Mouse (Mus musculus): ENCODE measurements around the gene Wdr43. TPM values are rescaled to one million over a fixed set of nuclear protein-coding genes. Genes with fewer than 3 reads are reported as not detected.
"Not testable (repeated sequence)": the region's sequence is repeated elsewhere in the genome, so short reads cannot be mapped to it uniquely, and the experiment has no call there.

Wdr43 gene
- total and polyA plus RNA-seq, 2 experiments from 2014 or later: 39.6 to 48.8 TPM

DNA sequence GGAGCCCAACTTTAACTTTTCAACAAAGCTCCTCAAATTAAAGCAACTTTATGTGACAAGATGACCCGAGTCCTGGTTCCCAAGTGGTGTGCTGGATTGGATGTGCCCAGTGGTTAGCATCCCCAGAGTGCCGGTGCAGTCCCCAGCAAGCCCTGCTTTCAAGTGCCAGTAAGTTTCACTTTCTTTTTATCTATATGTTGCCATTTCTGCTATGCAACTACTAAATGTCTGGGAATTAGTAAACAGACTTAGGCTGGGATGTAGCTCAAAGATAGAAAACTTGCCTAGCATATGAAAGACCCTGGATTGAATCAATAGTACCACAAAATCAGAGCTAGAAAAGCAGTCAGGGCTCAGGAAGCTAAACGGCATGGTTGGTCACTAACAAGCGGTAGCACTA is 2.3 kb downstream of the Wdr43 start:
- Histone ChIP-seq H3K9ac (no peak overlapping the region), H3K4me3 (ENCODE audit: low read depth, low read length) (no peak overlapping the region), H3K27me3 (ENCODE audit: insufficient read depth, low read length) (no peaks in the 10 kb centered on the region), H3K36me3 (ENCODE audit: insufficient read depth) (0 out of 2 replicates have a peak, but pooled peaks cover 3% of the 10 kb centered on the region), H3K4me1 (ENCODE audit: insufficient read depth) (peaks cover 15% of the 10 kb centered on the region; the same call in 1 of the 2 replicates), H3K27ac (ENCODE audit: low read depth, low read length) (no peak overlapping the region), H3K9me3 (ENCODE audit: low read length) (no peaks in the 10 kb centered on the region), H3K4me2 (ENCODE audit: low read depth) (peak overlapping the region; percentile 68; the same call in 1 of the 2 replicates)
- DNase-seq: no peak
- 80% methylated on average over 4 of the region's 4 CpGs for WGBS
- TF ChIP-seq CTCF (IDR thresholded peaks at IDR 0.05; ENCODE audit: low read depth): no peak
- ATAC-seq: no peak

GRCm38 (mm10) chr17:71631806-71632205 is 16.1 kb downstream of the Wdr43 start:
- Histone ChIP-seq H3K9ac (no peak overlapping the region), H3K27ac (ENCODE audit: low read depth, low read length) (no peak overlapping the region), H3K4me1 (ENCODE audit: insufficient read depth) (no peaks in the 10 kb centered on the region), H3K36me3 (ENCODE audit: insufficient read depth) (peaks cover 67% of the 10 kb centered on the region), H3K4me3 (ENCODE audit: low read depth, low read length) (no peak overlapping the region), H3K4me2 (ENCODE audit: low read depth) (no peak overlapping the region), H3K27me3 (ENCODE audit: insufficient read depth, low read length) (no peaks in the 10 kb centered on the region), H3K9me3 (ENCODE audit: low read length) (no peaks in the 10 kb centered on the region)
- ATAC-seq: no peak
- WGBS: 87% methylated on average over 10 of the region's 10 CpGs
- no peak for TF ChIP-seq CTCF (IDR thresholded peaks at IDR 0.05; ENCODE audit: low read depth)
- no peak for DNase-seq

DNA sequence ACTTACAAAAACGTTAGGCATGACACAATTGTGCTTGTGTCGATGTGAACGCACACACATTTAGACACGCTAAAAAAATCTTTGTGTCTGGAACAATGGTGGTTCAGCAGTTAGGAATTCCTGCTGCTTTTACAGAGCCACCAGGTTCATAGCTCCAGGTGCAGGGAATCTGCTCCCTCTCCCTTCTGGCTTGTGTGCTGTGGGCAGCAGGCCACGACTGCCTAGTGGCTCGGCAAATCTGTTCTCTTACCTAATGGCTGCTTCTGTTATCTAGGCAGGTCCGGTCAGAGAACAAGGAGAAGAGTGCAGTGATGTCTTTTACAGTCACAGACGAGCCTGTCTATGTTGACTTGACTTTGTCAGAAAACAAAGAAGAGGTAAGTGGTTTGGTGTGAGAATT is 17.7 kb downstream of the Wdr43 start:
- no peak for ATAC-seq
- DNase-seq: no peak
- Histone ChIP-seq H3K4me2 (ENCODE audit: low read depth) (no peak overlapping the region), H3K27me3 (ENCODE audit: insufficient read depth, low read length) (no peaks in the 10 kb centered on the region), H3K9ac (no peak overlapping the region), H3K36me3 (ENCODE audit: insufficient read depth) (peaks cover 60% of the 10 kb centered on the region), H3K27ac (ENCODE audit: low read depth, low read length) (no peak overlapping the region), H3K4me3 (ENCODE audit: low read depth, low read length) (no peak overlapping the region), H3K9me3 (ENCODE audit: low read length) (no peaks in the 10 kb centered on the region), H3K4me1 (ENCODE audit: insufficient read depth) (no peaks in the 10 kb centered on the region)
- TF ChIP-seq CTCF (IDR thresholded peaks at IDR 0.05; ENCODE audit: low read depth): no peak
- WGBS: 87% methylated on average over 8 of the region's 8 CpGs

DNA sequence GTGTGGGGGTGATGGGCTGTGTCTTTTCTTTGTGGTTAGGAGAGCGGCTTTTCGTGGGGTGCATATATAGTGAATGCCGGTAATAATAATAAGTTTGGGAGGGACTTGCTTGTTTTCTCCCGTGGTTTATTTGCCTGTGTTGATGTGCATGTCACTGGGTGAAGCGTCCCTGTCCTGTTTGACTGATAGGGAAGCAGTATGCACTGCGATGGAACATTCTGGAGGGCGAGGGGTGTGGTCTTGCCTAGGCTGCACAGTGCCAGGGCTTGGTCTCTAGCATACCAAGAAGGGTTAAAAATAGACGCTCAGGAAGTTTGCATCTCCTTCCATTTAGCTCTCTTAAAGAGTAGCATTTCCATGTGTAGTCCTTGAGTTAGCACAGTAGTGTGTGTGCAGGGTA is 21.1 kb downstream of the Wdr43 start:
- Histone ChIP-seq H3K9ac (no peak overlapping the region), H3K27ac (ENCODE audit: low read depth, low read length) (no peak overlapping the region), H3K4me3 (ENCODE audit: low read depth, low read length) (no peak overlapping the region), H3K4me1 (ENCODE audit: insufficient read depth) (no peaks in the 10 kb centered on the region), H3K27me3 (ENCODE audit: insufficient read depth, low read length) (no peaks in the 10 kb centered on the region), H3K4me2 (ENCODE audit: low read depth) (no peak overlapping the region), H3K36me3 (ENCODE audit: insufficient read depth) (peaks cover 69% of the 10 kb centered on the region), H3K9me3 (ENCODE audit: low read length) (no peaks in the 10 kb centered on the region)
- ATAC-seq (no peak), DNase-seq (no peak)
- TF ChIP-seq CTCF (IDR thresholded peaks at IDR 0.05; ENCODE audit: low read depth): no peak
- 94% methylated on average over 8 of the region's 8 CpGs for WGBS

DNA sequence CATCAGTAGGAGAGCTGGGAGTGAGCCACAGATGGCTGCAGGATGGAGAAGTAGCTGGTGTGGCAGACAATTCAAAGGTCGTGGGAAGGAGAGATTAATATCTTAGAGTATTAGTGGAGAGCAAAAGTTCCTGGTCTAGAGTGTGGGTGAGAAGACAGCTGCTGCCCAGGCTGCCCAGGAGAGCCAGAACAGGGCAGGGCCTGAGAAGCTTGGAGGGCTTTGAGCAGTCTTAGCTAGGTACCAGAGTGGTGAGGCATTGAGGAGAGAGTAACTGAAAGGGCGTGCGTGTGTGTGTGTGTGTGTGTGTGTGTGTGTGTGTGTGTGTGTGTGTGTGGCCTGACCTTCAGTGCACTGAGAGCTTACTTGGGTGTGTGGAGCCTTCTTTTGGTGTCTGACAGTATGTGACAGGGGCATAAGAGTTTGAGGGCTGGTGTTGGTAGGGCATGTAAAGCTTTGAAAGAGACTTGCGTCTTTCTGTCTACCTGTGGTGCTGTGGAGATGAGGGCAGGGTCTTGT is 22.1 kb downstream of the Wdr43 start:
- WGBS: 89% methylated on average over 4 of the region's 4 CpGs
- Histone ChIP-seq H3K4me3 (ENCODE audit: low read depth, low read length) (no peak overlapping the region), H3K9ac (no peak overlapping the region), H3K4me1 (ENCODE audit: insufficient read depth) (no peaks in the 10 kb centered on the region), H3K36me3 (ENCODE audit: insufficient read depth) (peaks cover 78% of the 10 kb centered on the region), H3K27ac (ENCODE audit: low read depth, low read length) (no peak overlapping the region), H3K9me3 (ENCODE audit: low read length) (no peaks in the 10 kb centered on the region), H3K4me2 (ENCODE audit: low read depth) (no peak overlapping the region), H3K27me3 (ENCODE audit: insufficient read depth, low read length) (no peaks in the 10 kb centered on the region)
- no peak for TF ChIP-seq CTCF (IDR thresholded peaks at IDR 0.05; ENCODE audit: low read depth)
- no peak for DNase-seq
- no peak for ATAC-seq

- H3K9ac ChIP-seq; H3K4me3 ChIP-seq (ENCODE audit: low read depth, low read length); H3K4me2 ChIP-seq (ENCODE audit: low read depth); H3K27ac ChIP-seq (ENCODE audit: low read depth, low read length); ATAC-seq; DNase-seq; H3K9me3 ChIP-seq (ENCODE audit: low read length); H3K4me1 ChIP-seq (ENCODE audit: insufficient read depth); H3K27me3 ChIP-seq (ENCODE audit: insufficient read depth, low read length): not testable (repeated sequence)
- WGBS: 81% methylated on average over 5 of the region's 5 CpGs
- peaks cover 71% of the 10 kb centered on the region for H3K36me3 ChIP-seq (ENCODE audit: insufficient read depth)
These were observed 23.4 kb downstream of the Wdr43 start for GRCm38 (mm10) chr17:71639056-71639455.

GRCm38 (mm10) chr17:71640421-71641085 is 24.9 kb downstream of the Wdr43 start:
- H3K36me3 ChIP-seq (ENCODE audit: insufficient read depth): peaks cover 64% of the 10 kb centered on the region
- 82% methylated on average over 9 of the region's 9 CpGs for WGBS
- H3K9ac ChIP-seq: no peak overlapping the region
- no peaks in the 10 kb centered on the region for H3K27me3 ChIP-seq (ENCODE audit: insufficient read depth, low read length)
- TF ChIP-seq CTCF (IDR thresholded peaks at IDR 0.05; ENCODE audit: low read depth): no peak
- H3K9me3 ChIP-seq (ENCODE audit: low read length): no peaks in the 10 kb centered on the region
- no peak; the same call in 1 of the 2 replicates for ATAC-seq
- peak; percentile 29 for DNase-seq
- no peak overlapping the region for H3K4me3 ChIP-seq (ENCODE audit: low read depth, low read length)
- H3K27ac ChIP-seq (ENCODE audit: low read depth, low read length): no peak overlapping the region
- H3K4me1 ChIP-seq (ENCODE audit: insufficient read depth): no peaks in the 10 kb centered on the region
- H3K4me2 ChIP-seq (ENCODE audit: low read depth): no peak overlapping the region
